Mouse (Mus musculus): ENCODE measurements at regions not wholly inside any gene's neighbourhood (a gene's known extent, or its start where the extent isn't known, plus 50 kb on each side); places are given as distances from the start of the nearest gene placed in this dataset.

GRCm38 (mm10) chr8:116452806-116453205 is 52.0 kb upstream of the Dynlrb2 start:
- no peak for DNase-seq (ENCODE audit: low spot score in 2 of 2)

- no peak for DNase-seq (ENCODE audit: low spot score in 2 of 2)
Observed at GRCm38 (mm10) chr8:116451397-116451796, 53.4 kb upstream of the Dynlrb2 start.

- no peak for DNase-seq (ENCODE audit: low spot score in 2 of 2)
Observed at GRCm38 (mm10) chr8:116447452-116447851, 57.3 kb upstream of the Dynlrb2 start.

- DNase-seq (ENCODE audit: low spot score in 2 of 2) = no peak
Observed at GRCm38 (mm10) chr8:116442827-116443226, 61.9 kb upstream of the Dynlrb2 start.

- DNase-seq (ENCODE audit: low spot score in 2 of 2) = peak; percentile 60 to 76
Observed at GRCm38 (mm10) chr8:116438895-116439294, 65.9 kb upstream of the Dynlrb2 start.

- no peak for DNase-seq (ENCODE audit: low spot score in 2 of 2)
Observed at GRCm38 (mm10) chr8:116435268-116435980, 69.3 kb upstream of the Dynlrb2 start.

GRCm38 (mm10) chr8:116430051-116430450 is 74.7 kb upstream of the Dynlrb2 start:
- DNase-seq (ENCODE audit: low spot score in 2 of 2) = no peak

GRCm38 (mm10) chr8:116429649-116430048 is 75.1 kb upstream of the Dynlrb2 start:
- DNase-seq (ENCODE audit: low spot score in 2 of 2) = no peak

- DNase-seq (ENCODE audit: low spot score in 2 of 2) = no peak
Observed at GRCm38 (mm10) chr8:116422826-116423225, 81.9 kb upstream of the Dynlrb2 start.

- DNase-seq (ENCODE audit: low spot score in 2 of 2) = no peak
Observed at GRCm38 (mm10) chr8:116412703-116413102, 92.1 kb upstream of the Dynlrb2 start.

- no peak for DNase-seq (ENCODE audit: low spot score in 2 of 2)
Observed at GRCm38 (mm10) chr8:116410041-116410440, 94.7 kb upstream of the Dynlrb2 start.

- DNase-seq (ENCODE audit: low spot score in 2 of 2) = no peak
Observed at GRCm38 (mm10) chr8:116409011-116409410, 95.8 kb upstream of the Dynlrb2 start.

- no peak for DNase-seq (ENCODE audit: low spot score in 2 of 2)
Observed at GRCm38 (mm10) chr8:116404571-116404970, 100.2 kb upstream of the Dynlrb2 start.

- no peak for DNase-seq (ENCODE audit: low spot score in 2 of 2)
Observed at GRCm38 (mm10) chr8:116403366-116403765, 101.4 kb upstream of the Dynlrb2 start.

- no peak for DNase-seq (ENCODE audit: low spot score in 2 of 2)
Observed at GRCm38 (mm10) chr8:116399452-116399851, 105.3 kb upstream of the Dynlrb2 start.

- no peak for DNase-seq (ENCODE audit: low spot score in 2 of 2)
Observed at GRCm38 (mm10) chr8:116398565-116399205, 106.1 kb upstream of the Dynlrb2 start.

GRCm38 (mm10) chr8:116385193-116385955 is 119.4 kb upstream of the Dynlrb2 start:
- DNase-seq (ENCODE audit: low spot score in 2 of 2) = no peak

- DNase-seq (ENCODE audit: low spot score in 2 of 2) = no peak
Observed at GRCm38 (mm10) chr8:116384418-116385089, 120.2 kb upstream of the Dynlrb2 start.

- DNase-seq (ENCODE audit: low spot score in 2 of 2) = no peak
Observed at GRCm38 (mm10) chr8:116383495-116384417, 121.0 kb upstream of the Dynlrb2 start.

- DNase-seq (ENCODE audit: low spot score in 2 of 2) = no peak
Observed at GRCm38 (mm10) chr8:116383036-116383435, 121.7 kb upstream of the Dynlrb2 start.

- no peak for DNase-seq (ENCODE audit: low spot score in 2 of 2)
Observed at GRCm38 (mm10) chr8:116380601-116381000, 124.2 kb upstream of the Dynlrb2 start.

All from frontal cortex, postnatal 36 days (tissue).